Mouse (Mus musculus): Measurements from ENCODE around the gene Gbp2.
"Not testable (repeated sequence)": the region's sequence is repeated elsewhere in the genome, so short reads cannot be mapped to it uniquely, and the experiment has no call there.

Gbp2 gene

DNA sequence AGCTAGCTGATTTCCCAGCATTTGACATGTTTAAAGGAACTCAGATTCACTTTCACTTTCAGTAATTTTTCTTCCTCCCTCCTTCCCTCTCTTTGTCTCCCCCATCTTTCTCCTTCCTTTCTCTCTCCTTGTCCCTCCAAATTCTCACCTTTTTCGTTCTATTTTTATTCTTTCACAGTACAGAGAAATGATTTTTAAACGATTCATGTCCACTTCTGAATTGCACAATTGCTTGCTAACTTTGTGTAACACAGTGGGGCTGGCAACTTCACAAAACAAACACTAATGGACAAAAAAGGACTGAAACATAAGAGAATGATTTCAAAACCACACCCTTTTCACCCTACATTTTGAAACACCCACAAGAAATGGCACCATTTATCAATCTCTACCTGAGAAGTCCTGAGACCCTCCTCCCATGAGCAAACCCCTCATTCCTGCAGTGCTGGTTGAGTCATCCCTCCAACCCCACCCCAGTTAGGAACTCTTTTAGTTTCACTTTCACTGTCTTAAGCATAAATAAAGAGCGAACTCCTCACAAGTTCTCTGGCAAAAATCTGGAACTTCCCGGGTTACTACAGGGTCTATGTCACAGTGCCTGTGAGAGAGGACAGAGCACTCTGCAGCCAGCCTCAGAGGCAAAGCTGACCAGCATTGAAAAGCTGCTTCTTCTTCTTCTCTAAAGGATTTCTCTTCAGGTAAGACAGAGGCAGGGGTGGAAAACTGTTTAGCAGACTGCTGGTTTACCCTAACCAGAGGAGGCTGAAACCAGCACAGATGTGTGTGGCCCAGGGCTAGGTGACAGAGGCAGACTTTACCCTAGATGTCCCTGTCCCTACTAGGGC, at the start of gene Gbp2:
Gbp2 (plus strand) TSS at position 492 of the 845 bp plus-strand sequence.
- no peak for DNase-seq (ENCODE audit: low spot score in 2 of 2)

- DNase-seq (ENCODE audit: low spot score in 2 of 2), result no peak
These were observed 49.7 kb upstream of the Gbp2 start for GRCm38 (mm10) chr3:142570738-142571137.

DNA sequence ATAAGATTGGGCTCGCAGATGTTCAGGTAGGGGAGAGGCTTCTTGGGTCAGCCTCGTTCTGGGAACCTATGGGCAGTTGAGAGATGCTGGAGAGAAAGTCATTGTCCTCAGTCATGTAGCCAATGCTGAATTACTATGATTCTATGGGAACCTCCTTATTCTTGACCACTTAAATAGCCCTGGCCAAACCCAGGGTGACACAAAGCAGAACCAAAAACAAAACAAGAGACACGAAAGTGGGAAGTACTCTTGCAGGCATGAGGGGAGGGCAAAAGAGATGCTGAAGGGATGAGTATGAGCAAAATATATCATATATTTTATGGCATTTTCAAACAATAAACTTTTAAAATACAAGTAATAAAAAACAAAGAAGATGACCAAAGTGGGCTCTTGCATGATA, 43.3 kb upstream of the Gbp2 start:
- no peak for DNase-seq (ENCODE audit: low spot score in 2 of 2)

DNA sequence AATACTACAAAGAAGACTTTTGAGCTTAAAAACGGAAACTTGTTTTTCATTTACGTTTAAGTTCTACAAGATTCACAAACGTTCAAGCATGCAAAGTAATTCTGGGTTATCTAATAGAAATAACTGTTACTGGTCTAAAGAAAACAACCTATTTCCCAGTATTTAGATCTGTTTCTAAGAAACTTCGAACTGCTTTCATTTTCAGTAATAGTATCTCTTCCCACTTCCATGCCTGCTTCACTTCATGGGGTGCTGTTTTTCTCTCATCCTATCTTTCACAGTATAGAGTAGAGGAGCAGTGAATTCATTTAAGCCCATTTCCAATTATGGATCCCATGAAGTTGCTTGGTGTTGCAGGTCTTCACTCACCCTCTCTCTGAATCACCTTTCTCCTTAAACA, 42.1 kb upstream of the Gbp2 start:
- no peak for DNase-seq (ENCODE audit: low spot score in 2 of 2)

- DNase-seq (ENCODE audit: low spot score in 2 of 2), result no peak
These were observed 37.3 kb upstream of the Gbp2 start for GRCm38 (mm10) chr3:142583067-142583466.

DNA sequence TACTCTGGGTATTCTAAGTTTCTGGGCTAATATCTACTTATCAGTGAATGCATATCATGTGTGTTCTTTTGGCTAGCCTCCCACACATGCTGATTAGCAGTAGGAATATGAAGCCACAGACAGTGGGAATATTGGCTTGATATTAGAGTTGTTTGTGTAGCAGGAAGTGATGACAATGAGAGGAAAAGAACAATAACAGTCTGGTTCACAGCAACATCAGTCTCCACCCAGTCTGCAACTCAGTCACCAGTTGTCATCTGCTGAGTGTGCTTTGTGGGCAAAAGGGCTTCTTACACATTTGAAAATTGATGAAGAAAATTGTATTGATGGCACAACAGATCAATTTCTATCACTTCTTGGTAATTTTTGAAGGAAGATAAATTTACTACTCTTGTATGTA, 33.0 kb upstream of the Gbp2 start:
- DNase-seq (ENCODE audit: low spot score in 2 of 2), result no peak

- no peak for DNase-seq (ENCODE audit: low spot score in 2 of 2)
These were observed 31.5 kb upstream of the Gbp2 start for GRCm38 (mm10) chr3:142588888-142589287.

DNA sequence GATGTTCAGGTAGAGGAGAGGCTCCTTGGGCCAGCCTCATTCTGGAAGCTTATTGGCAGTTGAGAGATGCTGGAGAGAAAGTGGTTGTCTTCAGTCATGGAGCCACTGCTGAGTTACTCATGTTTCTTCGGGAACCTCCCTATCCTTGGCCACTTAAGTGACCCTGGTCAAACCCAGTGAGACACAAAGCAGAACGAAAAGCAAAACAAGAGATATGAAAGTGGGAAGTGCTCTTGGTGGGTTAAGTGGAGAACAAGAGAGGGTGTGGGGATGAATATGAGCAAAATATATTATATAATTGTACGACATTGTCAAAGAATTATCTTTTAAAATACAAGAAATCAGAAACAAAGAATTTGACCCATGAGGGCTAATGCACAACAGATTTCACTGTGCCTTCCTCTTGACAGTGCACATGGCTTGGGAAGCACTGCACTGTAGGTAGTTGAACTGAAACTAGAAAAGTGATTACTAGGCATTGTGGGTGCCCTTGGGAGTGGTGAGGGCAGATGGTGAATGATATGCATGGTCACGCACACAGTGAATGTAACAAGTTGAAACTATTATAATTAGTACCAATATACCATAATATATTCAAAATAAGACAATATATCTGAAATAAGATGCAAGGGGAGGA, 29.9 kb upstream of the Gbp2 start:
- no peak for DNase-seq (ENCODE audit: low spot score in 2 of 2)

DNA sequence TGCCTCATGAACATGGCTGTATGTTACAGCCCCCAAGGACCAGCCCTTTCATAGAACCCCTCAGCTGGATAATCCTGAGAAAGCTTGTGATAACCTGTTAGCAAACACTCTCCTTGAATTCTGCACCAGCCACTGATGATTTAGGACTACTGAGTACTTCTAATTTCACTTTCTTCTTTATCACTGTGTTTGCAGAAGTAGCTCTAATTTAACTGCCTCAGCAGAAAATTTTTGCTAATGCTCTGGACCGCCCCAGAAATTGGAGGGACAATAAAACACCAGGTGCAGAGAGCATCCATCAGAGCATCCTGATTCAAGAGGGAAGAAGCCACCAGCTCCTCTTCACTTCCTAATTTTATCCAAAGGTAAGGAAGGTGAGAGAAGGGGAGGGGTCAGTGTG, 25.9 kb upstream of the Gbp2 start, which contains the start of gene Gbp2b:
Gbp2b (plus strand) TSS at position 301 of the 400 bp plus-strand sequence.
- no peak for DNase-seq (ENCODE audit: low spot score in 2 of 2)

DNA sequence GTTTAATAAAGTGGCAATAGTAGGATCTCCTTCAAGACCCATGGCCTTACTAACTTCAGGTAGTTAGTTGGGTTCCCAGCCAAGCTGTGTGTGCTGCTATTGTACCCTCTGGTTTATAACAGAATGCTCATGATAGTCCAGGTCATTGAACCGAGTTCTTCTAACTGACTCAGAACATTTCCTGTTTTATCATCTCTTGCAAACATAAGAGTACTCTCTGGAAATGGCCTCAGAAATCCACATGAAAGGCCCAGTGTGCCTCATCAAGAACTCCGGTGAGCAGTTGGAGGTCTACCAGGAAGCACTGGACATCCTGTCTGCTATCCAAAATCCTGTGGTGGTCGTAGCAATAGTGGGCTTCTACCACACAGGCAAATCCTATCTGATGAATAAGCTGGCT, 22.5 kb upstream of the Gbp2 start:
- no peak for DNase-seq (ENCODE audit: low spot score in 2 of 2)

DNA sequence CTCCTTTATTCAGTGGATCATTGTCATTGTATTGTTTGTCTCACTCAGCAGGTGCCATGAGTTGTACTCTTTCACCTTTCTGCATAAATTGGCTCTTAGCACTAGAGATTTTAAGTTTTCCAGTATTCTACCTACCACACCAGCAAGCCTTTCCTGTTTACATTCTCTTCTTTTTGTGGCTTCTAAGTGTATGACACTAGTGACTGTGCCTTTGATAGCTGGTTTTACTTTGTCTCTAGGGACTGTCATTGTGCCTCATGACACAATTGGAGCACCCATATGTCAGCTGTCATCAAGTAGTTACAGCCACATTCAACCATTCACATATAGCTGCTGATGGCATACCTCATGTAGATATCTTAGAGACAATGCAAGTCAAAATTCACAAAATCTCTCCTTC, 18.7 kb upstream of the Gbp2 start:
- DNase-seq (ENCODE audit: low spot score in 2 of 2), result no peak

DNA sequence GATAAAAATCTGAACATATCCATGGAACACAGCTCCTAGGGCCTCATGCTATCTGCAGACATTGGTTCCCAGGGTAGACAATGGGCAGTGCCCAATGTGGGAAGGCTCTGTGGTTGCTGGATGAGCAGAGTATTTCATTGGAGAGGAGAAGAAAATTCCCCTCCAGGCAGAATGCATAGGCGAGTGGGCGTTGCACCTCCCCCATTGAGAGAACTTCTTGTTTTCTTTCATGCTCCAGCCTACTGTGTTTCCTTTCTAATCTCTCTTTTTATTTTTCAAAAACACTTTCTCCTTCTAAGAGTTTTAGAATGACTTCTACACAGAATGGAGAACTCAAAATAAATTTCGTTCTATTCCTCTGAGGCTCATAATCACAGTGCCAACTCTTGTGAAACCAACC, 1.7 kb upstream of the Gbp2 start:
- DNase-seq (ENCODE audit: low spot score in 2 of 2), result no peak

DNA sequence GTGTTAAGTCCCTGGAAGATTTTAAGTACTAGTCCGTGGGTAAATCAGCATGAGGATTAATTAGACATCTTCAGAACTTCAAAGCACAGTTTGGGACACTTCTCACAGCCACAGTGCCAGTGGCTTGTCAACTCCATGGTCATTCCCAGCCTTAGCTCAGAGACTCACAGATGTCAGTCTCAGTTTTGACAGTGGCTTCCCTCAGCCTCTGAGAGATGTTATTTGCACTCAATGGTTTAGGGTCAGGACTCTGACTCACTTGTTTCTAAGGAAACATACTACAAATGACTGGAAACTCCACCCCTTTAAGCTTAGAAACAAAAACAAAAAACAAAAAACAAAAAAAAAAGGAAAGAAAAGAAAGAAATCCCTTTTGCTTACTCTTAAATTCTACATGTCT, 796 bp upstream of the Gbp2 start:
- no peak for DNase-seq (ENCODE audit: low spot score in 2 of 2)

DNA sequence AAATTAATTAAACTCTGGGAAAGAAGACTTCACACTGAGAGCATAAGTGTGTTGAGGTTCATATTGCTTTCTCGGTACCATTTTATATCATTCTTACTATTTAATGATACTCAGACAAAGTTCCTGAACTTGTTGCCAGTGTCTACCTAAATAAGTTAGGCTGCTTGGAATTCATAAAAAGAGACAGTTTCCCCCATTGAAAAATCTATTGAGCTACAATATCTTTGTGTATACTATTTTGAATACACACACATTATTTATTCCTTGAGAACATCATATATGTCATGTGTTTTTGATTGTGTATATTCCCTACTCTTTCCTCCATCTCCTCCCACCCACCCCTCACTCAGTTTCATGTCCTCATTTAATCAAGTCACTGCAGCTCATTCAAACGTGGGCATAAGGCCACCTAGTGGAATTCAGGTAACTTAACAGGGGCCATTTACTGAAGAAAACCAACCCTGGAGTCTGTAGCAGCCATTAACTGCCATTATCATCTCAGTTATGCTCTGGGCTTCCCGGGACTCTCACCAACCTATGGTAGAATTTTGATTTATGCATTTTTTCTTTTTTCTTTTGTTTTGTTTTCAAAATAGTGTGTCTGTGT, 657 bp downstream of the Gbp2 start:
- no peak for DNase-seq (ENCODE audit: low spot score in 2 of 2)

- no peak for DNase-seq (ENCODE audit: low spot score in 2 of 2)
These were observed 10.0 kb downstream of the Gbp2 start for GRCm38 (mm10) chr3:142630385-142630784.

- DNase-seq (ENCODE audit: low spot score in 2 of 2), result peak in 1 of 2 experiments; percentile 23
These were observed 19.8 kb downstream of the Gbp2 start for GRCm38 (mm10) chr3:142640201-142640600.

- peak in 1 of 2 experiments; percentile 62 for DNase-seq (ENCODE audit: low spot score in 2 of 2)
These were observed 25.5 kb downstream of the Gbp2 start for GRCm38 (mm10) chr3:142645949-142646348.

- not testable (repeated sequence) for DNase-seq (ENCODE audit: low spot score in 2 of 2)
These were observed 27.4 kb downstream of the Gbp2 start for GRCm38 (mm10) chr3:142647836-142648235.

DNA sequence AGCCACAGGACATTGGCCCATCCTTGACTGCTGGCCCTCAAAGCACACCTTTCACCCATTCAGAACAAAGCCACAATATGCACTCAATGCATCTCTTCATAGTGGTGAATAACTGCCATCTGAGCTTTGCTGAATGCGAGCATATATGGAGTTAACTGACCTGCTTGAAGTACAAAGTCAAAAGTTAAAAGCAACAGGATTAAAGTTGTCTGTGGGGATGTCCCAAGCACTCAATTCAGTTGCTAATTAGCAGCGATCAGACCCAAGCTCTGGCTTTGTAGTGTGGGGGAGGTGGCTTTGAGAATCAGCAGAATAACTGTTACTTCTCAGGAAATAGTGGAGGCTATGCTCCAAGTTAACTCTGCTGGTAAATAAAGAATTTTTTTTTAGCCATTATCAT, 29.8 kb downstream of the Gbp2 start:
- no peak for DNase-seq (ENCODE audit: low spot score in 2 of 2)

GRCm38 (mm10) chr3:142664723-142665122, 44.3 kb downstream of the Gbp2 start:
- no peak for DNase-seq (ENCODE audit: low spot score in 2 of 2)

GRCm38 (mm10) chr3:142674607-142675006, 54.2 kb downstream of the Gbp2 start:
- no peak for DNase-seq (ENCODE audit: low spot score in 2 of 2)
